Mouse (Mus musculus): ENCODE data around the gene Tbx10.

The Tbx10 gene

GRCm38 (mm10) chr19:3980309-3980708, 12.2 kb upstream of the Tbx10 start:
- DNase-seq: peak; percentile 81

- DNase-seq: no peak
Observed at GRCm38 (mm10) chr19:3980917-3981316, 11.6 kb upstream of the Tbx10 start.

DNA sequence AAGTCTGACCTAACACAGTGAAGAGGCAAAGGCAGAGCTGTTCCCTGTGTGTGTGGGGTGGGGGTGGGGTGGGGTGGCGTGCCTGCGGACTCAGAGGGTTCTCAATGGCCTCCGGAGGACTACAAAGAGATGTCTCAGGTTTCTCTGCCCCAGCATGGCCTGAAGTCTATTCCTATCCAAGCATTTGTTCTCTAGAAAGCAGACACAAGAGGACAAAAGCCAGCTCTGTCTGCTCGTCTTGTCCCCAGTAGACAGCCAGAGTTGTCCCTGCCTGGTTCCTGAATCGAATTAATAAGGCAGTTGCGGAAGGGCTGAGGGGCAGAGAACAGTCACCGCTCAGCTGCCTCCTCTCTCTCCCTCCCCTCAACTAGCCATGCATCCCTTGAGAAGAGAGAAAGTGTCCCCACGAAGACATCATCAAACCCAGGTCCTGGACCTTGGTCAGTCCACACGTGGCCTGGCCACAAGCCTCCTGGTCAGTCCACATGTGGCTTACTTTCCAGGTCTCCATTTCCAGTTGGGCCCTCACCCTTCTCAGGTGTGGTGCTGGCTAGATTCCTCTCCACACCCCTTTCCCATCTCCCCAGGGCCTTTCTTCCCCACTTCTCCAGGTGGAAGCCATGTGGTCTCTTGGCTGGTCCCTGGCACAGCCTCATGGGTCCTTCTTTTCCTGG, 8.9 kb upstream of the Tbx10 start:
- peak; percentile 39 for DNase-seq

- peak; percentile 84 for DNase-seq
Observed at GRCm38 (mm10) chr19:3985261-3985681, 7.3 kb upstream of the Tbx10 start.

GRCm38 (mm10) chr19:3986334-3986733, 6.2 kb upstream of the Tbx10 start, which contains the start of gene Acy3:
Gene Acy3 (plus strand): TSS chr19:3986570.
- DNase-seq: peak; percentile 95

DNA sequence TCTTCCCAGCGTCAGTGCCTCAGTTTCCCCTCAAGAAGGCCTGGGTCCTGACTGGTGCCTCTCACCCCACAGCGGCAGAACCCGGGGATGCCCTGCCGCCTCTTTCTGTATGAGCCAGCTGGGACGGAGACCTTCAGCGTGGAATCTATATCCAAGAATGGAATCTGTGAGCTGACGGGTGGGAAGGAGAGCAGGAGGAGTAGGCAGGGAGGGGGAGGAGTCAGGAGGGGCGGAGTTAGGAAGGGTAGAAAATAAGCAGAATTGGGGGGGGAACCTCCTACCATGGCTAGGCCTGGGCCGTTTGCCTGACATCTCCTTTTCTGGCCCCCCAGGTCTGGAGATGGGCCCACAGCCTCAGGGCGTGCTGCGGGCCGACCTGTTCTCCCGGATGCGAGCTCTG, 4.5 kb upstream of the Tbx10 start:
- peak; percentile 18 for DNase-seq

DNA sequence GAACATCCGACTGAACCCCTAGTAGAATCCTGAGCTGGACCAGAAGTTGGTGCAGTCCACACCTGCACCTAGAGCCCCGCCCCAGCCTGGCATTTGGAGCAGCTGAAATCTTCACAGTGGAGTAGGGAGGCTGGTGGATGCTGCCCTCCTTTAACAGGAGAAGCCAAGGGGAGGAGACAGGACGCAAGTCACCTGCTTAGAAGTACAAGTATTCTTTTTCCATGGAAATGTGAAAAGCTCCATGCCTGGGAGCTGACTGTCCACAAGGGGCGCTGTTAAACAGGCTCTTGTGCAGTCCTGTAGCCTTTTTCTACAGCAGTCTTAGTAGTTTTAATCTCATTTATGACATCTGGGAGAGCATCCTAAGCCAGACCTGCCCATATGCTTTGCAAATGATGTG, 3.8 kb upstream of the Tbx10 start:
- DNase-seq: peak; percentile 14

GRCm38 (mm10) chr19:3990804-3991203, 1.7 kb upstream of the Tbx10 start:
- peak; percentile 16 for DNase-seq

- DNase-seq: peak; percentile 29
Observed at GRCm38 (mm10) chr19:3991562-3991961, 990 bp upstream of the Tbx10 start.

DNA sequence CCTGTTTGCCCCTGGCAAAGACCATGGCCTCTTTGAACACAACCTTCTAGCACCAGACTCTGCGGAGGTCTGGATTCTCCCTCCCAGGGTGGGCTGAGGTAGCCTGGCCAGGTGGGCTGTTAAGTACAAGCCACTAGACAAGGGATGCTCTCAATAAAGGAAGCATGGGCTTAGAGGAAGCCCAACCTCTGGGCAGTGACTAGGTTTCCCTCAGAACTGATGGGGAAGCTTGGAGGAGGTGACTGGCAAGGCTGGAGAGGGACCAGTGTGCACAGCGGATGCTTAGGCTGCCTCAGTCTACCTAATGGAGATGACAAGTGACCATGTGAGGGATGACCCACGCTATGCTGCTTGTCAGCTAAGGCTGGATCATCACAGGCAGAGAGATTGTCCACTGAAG, 586 bp upstream of the Tbx10 start:
- peak; percentile 17 for DNase-seq

DNA sequence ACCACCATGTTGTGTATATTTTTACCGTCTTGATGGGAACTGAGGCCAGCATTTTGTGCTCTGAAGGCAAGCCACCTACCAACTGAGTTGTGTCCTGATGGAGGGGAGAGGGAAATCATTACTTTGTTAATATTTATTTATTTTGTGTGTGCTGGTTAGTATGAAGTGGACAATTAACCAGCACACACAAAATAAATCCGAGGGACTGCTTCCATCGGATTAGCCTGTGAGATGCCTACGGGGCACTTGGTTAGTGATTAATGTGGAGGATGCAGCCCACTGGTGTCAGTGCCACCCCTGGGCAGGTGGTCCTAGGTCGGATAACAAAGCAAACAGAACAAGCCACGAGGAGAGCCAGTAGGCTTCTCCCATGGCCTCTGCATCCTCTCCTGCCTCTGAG, 2.4 kb downstream of the Tbx10 start:
- no peak for DNase-seq

DNA sequence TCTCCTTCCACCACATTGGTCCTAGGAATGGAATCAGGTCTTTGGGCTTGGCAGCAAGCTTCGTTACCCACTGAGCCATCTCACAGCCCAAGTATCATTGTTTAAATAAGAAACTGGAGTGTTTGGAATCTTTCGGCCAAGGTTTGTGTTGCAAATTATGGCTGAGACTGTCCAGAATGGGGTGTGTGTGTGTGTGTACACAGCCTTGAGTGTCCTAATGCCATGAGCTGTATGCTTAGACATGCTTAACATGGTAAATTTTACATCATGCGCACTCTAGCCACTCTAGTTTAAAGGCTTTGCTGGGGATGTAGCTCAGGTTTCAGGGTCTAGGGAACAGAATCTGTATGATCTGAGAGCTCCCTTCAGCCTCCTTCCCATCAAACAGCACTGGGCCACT, 3.0 kb downstream of the Tbx10 start:
- DNase-seq: no peak

DNA sequence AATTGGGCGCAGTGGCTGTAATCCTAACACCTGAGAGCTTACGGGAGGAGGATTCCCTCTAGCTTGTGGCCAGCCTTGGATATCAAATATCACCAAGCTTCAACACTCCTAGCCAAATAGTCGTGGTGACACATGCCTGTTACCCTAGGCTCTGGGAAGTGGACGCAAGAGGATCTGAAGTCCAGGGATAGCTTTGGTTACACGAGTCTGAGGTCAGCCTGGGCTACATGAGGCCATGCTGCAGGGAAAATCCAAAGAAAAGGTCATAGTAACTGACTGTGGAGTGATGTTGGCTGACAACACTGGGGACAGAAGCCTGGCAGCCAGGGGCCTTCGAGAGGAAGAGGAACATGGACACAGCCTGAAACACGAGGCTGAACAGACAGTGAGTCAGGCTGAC, 3.6 kb downstream of the Tbx10 start:
- no peak for DNase-seq

GRCm38 (mm10) chr19:3996747-3997146, 4.2 kb downstream of the Tbx10 start:
- DNase-seq: peak; percentile 28

GRCm38 (mm10) chr19:3997231-3997630, 4.7 kb downstream of the Tbx10 start:
- peak; percentile 15 for DNase-seq

DNA sequence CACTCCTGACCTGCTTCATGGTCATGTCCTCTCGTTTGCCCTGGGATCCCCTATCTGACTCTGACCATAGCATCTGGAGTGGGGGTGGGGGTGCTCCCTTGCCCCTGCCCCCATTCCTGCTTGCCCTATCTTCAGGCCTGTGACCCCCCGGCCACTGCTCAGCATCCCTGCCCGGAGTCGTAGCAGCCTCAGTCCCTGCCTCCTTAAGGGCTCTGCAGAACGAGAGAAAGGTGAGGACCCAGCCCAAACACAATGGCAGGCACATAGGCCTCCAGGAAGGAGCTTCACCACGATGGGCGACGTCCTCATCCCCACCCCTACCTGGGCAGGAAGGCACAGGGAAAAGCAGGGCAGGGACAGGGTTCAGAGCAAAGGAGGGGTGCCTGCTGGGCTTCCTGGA, 5.8 kb downstream of the Tbx10 start:
- no peak for DNase-seq

DNA sequence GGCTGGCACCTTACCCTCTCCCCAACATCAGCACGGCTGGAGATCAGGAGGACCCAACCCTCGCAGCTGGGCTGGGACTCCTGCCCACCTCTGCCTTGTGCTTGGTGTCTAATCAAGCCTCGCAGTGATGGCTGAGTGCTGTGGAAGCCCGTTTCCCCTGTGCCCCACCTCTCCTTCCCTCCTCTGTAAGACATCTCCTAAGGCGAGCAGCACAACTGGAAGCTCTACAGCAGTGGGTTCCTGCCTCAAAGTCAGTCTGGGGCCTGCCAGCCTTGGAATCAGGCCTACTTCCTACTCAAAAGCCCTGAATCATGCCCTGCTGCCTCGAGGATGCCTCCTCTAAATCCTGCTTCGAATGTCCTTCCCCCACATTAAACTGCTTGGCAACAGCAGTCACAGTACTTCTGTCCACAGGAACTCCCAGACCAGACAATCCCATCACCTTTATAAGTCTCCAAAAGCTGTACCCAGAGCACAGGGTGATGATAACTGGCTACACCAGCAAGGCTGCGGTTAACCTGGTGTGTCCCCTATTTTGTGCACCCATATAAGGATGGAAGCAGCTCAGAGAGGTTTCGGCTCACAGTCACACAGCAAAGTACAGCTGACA, 6.7 kb downstream of the Tbx10 start:
- DNase-seq: peak; percentile 16

GRCm38 (mm10) chr19:4000119-4000900, 7.8 kb downstream of the Tbx10 start, which contains the start of the genes Nudt8 and Gm49405:
Gene Nudt8 (plus strand): TSS chr19:4000580.
Gene Gm49405 (plus strand): TSS chr19:4000626.
- peak; percentile 99 for DNase-seq

GRCm38 (mm10) chr19:4000949-4001525, 8.5 kb downstream of the Tbx10 start:
- no peak for DNase-seq

GRCm38 (mm10) chr19:4001752-4002151, 9.2 kb downstream of the Tbx10 start:
- no peak for DNase-seq

- DNase-seq: no peak
Observed at GRCm38 (mm10) chr19:4003112-4003511, 10.6 kb downstream of the Tbx10 start, which contains the start of gene Doc2g. Gene Doc2g (plus strand): TSS chr19:4003313.

GRCm38 (mm10) chr19:4003641-4004040, 11.1 kb downstream of the Tbx10 start:
- no peak for DNase-seq

DNA sequence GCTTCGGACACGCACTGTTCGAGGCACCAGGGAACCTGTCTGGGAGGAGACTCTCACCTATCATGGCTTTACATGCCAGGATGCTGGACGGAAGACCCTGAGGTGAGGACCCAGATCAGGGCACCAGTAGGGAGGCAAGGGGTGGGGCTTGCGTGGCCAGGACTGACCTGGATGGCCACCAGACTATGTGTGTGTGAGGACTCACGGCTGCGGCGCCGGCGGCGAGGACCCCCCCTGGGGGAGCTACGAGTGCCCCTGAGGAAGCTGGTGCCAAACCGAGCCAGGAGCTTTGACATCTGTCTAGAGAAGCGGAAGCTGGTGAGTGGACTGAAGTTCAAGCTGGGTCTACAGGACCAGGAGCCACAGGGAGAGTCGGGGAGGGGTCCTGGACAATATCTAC, 11.8 kb downstream of the Tbx10 start:
- no peak for DNase-seq
